Mouse (Mus musculus) urinary bladder, postnatal 4 days (tissue): ENCODE data around the gene Bckdhb.
"Not testable (repeated sequence)": the region's sequence is repeated elsewhere in the genome, so short reads cannot be mapped to it uniquely, and the experiment has no call there.

Experiments used
- DNase-seq, 2 experiments: peaks; one replicate each; pipeline ENCODE4 v3.0.0; 2021 to 2022; ENCODE audit warnings: low spot score in 2 of 2

The Bckdhb gene

DNA sequence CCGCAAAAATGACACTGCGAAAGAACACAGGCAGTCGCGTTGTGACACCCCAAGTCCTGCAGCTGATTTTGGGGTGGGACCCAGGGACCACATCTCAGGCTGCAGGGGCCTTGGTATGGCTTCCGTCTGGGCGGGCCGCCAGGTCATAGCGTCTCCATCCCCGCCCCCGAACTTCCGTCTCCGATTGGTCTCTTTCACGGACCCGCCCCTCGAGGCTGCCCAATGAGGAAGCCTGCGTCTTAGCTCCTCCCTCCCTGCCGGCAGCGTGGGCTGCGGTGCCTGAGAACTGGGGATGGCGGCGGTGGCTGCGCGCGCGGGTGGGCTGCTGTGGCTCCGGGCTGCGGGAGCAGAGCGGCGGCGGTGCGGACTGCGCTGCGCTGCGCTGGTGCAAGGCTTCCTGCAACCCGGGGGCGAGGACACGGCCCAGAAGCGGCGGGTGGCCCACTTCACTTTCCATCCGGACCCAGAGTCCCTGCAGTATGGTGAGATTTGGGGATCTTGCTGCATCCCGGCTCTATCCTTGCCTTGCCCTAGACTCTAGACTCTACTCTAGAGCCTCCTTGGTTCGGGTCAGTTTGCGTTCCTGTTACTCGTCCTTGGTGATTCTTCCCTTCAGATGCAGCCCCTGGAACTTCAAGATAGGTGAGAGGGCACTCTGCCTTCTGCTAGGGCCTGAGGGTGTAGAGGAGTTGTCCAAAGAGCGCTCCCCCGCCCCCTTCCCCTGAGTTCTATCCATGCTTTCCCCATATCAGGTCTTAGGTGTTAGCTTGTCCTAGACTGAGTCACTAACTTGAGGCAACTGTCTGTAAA lies at the start of gene Bckdhb:
TSS of gene Bckdhb (plus strand) at position 268 of the 810 bp plus-strand sequence.
- peak; percentile 93 to 97 for DNase-seq

DNA sequence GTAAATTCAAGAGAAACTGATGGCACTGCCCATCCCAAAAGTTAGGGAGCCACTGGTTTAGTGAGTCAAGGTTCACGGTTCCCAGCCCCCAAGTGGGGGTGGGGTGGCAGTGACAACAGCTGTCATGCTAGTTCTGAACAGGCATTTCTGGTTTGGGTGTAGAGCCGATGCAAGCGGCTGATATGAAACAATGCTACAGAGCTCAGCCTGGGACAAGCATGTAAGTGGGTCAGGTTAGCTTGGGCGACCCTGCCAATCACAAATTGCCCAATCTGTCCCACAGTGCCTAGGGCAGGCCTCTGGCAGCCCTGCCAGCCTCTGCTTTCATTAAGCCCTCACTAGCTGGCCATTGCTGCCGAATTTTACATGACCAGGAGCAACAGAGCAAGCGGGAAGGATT lies 42.8 kb upstream of the Bckdhb start:
- DNase-seq = peak; percentile 52 to 62

DNA sequence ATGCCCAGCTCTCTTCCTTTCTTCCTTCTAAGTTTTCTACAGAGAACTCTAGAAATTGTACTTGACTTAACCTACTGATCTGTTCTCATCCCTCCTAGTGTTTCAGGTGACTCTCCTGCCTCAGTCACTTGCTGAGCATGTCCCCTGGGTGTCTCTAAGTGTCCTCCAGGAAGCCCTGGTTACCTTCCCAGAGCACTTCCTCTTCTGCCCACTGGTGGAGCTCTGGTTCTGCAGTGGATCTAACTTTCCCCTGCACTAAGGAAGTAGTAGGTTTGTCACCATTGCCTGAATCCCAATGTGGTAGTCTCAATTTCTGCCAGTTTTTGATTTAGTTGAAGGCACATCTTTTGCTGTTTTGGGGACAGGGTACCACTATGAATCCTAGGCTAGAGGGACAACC lies 38.8 kb upstream of the Bckdhb start:
- DNase-seq = no peak

DNA sequence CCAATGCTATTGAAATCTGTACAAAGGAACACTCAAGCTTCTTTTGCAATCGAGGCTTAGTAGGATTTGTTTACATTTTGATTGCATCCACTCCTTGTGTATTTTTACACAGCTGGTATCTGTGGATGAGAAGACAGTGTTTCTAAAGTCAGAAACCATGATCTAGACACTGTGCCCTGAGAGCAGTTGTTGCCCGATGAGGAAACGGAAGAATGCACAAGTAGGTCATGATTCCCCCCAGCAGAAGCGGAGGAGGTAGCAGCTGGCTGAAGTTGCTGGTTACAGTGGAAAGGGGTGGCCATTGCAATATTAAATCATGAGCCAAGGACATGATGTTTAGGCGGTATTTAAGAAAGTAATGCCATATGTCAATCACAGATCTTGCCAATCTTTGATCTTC lies 36.7 kb upstream of the Bckdhb start:
- no peak for DNase-seq

DNA sequence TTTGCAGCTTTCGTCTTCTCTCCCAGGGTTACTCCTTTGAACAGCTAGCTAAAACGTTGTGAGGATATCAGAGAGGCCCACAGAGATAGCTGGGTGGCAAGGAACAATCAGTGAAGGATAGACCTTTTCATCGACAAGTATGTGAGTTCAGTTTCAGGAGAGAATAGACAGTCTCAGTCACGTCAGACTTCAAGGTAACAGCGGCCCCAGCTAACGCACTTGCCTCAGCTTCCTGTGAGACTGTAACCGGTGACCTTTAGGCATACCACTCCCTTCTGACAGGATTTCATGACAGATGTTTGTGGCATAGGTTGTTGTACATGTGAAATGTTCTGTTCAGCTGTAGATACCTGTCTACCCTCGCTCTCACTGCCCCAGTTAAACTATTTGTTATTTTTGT lies 31.9 kb upstream of the Bckdhb start:
- DNase-seq = no peak

DNA sequence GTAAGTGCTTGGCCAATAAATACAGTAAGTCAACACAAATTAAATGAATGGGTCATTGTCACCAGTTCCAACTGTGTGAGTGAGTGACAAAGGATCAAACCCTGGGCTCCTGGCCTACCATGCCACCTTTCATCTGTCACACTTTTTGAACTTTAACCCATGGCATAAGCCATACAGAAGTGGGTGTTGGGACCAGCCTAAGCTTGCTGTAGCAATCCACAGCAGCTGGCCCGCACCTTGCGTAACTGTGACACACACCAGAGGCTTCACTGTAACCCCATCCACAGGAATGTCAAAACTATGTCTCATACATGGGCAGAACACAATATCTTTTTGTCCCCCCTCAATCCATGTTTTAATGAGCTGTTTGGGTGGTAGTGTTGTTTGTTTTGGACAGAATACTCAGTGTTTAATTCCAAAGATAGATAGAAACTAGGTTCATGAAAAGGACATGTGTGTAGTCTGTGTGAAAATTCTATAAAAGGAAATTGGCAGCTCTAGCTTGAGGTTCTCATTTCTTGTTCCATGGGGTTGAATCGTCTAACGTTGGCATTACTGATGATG lies 31.1 kb upstream of the Bckdhb start:
- no peak for DNase-seq

DNA sequence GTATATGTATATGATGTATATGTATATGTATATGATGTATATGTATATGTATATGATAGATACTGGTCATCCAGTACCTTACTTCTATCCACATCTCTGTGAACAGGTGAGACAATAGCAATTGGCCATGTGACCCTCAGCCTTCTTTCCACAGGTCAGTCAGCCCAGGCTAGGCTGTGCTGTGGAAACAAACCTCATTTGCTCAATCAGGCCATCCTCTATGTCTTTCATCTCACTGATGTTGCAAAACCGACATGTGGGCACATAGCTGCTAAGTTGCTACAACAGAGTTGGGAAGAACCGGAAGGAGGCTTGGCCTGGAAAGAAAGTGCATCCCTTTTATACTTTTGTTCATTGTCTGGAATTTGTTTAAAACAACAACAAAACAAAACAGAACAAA lies 22.9 kb upstream of the Bckdhb start:
- no peak for DNase-seq

DNA sequence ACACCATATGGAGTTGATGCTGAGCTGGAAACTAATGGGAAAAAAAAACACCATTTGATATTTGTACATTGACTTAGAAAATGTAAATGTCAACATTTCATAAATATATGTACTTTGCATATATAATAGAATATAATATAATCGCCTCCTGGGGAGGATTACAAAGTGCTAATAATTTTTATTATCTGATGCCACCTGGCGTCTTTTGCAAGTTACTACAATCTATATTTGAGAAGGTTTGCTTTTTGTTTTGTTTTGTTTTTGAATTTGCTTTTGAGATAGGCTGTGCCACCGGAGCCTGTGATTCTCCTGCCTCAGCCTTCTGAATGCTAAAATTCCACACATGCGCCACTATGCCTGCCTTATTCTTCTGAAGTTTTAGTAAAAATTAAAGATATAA lies 19.1 kb upstream of the Bckdhb start:
- no peak for DNase-seq

DNA sequence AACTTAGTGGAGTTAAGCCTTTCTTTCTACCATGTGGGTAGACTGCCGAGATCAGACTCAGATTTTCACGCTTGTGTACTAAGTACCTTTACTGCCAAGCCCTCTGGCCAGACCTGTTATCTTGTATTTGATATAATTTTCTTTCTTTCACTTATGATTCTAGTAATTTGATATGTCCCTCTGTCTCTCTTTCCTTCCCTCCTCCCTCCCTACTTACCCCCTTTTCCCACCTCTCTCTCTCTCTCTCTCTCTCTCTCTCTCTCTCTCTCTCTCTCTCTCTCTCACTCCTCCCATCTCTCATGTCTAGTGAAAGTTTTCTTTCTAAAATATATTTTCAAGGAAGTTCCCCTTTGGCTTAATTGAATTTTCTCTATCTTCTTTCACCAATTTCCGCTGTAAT lies 17.9 kb upstream of the Bckdhb start:
- DNase-seq = no peak

DNA sequence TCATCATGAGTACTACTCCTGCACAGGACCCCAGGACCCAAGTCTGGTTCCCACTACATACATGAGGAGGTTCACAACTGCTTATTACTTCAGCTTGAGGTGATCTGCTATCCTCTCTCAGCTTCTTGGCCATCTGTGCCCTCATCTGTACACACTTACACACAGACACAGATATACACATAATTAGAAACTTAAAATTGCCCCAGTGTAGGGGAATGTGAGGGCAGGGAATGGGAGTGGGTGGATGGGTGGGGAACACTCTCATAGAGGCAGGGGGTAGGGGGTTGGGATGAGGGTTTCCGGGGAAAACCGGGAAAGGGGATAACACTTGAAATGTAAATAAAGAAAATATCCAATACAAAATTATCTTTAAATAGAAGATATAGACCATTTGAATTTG lies 15.1 kb upstream of the Bckdhb start:
- no peak for DNase-seq

DNA sequence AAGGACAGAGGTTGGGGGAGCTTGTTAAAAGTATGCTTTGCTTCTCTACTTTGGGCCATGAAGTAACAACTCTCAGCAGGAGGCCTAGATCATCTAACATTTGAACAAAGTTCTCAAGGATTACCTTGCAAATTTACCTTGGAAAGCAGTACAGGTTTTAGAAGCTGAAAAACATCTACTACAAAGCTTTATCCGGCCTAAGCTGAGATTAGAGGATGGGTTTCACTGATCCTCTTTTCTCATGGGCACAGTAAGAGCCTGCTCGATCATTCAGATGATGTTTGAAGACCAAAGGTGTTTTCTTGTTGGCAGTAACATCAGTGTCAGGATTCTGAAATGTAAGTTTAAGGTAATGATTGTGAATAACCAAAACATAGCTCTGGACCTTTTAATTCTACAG lies 14.0 kb upstream of the Bckdhb start:
- DNase-seq = no peak

DNA sequence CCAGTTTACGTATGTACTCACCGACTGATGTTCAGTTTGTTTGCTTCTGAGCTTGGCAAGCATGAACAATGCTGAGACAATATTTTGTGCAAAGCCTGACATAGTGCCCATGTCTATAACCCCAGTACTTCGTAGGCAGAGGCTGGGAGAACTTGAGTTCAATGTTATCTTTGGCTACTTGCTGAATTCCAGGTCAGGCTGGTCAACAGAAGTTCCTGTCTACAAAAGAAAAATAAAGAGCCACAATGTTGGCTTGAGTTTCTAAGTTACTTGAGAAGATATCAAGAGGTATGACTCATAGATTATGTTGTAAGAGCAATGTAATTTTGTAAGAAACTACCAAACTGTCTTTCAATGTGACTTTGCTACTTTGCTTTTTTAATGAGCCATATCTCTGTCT lies 2.9 kb upstream of the Bckdhb start:
- no peak for DNase-seq

DNA sequence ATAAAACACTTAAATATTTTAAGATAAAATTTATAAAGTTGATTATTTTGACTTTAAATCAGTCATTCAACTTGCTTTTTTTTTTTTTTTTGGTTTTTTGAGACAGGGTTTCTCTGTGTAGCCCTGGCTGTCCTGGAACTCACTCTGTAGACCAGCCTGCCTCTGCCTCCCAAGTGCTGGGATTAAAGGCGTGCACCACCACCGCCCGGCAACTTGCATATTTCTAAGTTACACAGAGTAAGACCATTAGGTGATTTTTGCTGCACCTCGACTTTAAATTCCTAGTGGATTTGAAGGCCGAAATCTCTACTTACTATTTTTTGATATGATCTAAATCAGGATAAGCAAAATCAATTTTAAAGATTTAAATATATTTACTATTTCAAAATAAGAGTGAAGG lies 589 bp upstream of the Bckdhb start:
- DNase-seq = no peak

DNA sequence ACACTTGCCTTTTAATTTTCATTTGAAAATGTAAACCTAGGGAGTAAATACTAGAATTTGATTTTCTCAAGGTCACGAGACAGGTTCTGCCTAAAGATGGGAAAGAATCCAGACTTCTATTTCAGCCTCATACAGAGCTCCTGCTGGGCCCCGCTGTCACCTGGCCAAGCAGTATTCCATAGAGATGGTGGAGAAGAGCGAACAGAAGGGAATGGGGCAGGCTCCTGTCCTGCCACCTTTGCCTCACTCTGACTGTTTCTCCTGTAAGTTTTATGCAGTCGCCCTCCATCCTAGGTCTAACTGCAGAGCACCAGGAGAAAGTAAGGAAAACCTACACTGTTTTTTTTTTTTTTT lies 720 bp downstream of the Bckdhb start:
- DNase-seq = no peak

DNA sequence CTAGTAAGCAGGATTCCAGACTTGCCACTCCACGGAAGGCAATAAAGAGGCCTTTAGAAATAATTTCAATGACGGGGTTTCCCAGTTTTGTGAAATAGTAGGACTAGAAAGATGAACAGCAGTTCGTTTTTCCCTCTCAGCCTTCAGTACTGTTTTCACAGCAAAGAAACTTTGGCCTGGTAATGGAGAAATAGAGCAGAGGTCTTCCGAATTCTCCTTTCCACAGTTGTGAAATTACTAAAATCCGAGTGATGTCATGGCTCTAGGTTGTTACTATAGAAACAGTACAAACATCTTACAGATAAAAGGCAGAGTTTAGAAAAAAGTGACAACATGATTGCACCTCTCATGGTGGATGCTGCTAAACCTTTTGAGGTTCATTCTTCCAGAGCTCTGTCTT lies 1.4 kb downstream of the Bckdhb start:
- DNase-seq = no peak

DNA sequence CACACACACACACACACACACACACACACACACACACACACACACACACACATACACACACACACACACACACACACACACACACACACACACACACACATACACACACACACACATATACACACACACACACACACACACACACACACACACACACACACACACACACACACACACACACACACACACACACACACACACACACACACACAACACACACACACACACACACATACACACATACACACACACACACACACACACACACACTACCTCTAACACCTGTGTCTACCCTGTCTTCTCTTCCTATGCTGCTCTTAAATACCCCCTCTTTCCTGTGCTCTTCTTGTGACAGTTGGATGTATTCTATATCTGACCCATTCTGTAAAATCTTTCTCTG lies 14.6 kb downstream of the Bckdhb start:
- not testable (repeated sequence) for DNase-seq

DNA sequence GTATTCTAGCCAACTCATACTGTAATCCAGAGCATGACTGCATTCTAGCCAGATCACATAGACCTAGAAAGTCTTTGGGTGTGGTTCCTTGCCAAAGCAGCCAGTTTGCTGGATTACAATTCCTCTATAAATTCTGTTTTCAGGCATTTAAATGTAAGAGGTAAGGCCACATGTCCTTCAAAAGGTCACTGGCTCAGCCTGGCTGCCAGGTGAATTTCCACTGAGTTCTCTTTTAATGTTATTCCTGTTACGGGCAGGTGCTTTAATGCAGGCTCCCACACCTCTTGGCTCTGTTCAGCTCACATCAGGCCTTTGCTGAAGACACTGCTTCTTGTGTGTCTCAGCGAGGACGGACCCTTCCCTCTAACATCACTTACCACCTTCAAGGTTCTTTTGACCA lies 15.1 kb downstream of the Bckdhb start:
- DNase-seq = no peak

DNA sequence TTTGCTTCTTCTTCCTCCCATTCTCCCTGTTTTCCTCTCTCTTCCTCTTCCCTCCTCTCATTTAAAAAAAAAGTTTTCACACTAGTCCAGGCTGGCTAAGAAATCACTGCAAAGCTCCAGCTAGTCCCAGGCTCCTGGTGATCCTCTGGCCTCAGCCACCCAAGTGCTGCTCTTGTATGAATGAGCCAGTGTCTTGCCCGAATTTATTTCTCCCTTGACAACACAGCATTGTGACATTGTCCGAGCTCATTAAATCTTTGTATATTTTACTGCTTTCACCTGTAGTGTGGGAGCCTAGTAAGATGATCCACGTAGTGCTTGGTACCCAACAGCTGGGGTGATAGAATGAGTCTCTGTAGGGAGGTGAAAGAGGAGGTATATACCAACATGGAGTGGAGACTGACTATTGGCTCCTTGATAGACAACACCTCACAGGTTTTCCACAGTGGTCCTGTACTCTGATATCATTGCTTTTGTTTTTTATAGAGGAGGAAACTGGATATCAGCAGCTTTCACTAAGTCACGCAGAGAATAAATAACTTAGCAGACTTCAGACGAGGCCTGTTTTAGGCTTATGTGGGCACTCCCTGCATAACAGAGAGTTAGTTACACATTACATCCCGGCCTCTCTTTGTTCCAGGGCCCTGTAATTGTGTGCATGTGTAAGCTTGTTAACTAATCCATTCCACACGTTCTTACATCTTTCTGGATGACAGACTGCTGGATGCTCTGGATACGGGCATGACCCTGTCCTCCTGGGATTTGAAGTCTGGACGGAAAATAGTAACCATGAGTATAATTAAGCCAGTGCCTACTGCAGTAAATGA lies 15.8 kb downstream of the Bckdhb start:
- no peak for DNase-seq

DNA sequence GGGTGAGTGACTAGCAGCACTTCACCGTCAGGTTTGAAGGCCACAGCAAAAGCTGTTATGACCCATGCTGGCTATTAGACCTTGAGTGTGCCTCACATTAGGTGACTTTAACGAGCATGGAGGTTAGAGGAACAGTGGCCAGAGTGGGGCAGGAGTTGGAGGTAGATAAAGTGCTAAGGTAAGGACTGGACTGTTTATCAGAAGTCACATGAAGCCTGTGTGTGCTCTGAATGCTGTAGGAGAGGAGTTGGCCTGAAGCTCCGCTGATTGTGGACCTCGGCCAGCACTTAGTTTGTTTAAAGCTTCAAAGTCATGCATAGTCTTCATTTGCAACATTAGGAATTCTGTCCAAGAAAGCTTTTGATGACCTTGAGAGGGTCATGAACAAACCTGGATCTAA lies 26.4 kb downstream of the Bckdhb start:
- peak in 1 of 2 experiments; percentile 9 for DNase-seq

DNA sequence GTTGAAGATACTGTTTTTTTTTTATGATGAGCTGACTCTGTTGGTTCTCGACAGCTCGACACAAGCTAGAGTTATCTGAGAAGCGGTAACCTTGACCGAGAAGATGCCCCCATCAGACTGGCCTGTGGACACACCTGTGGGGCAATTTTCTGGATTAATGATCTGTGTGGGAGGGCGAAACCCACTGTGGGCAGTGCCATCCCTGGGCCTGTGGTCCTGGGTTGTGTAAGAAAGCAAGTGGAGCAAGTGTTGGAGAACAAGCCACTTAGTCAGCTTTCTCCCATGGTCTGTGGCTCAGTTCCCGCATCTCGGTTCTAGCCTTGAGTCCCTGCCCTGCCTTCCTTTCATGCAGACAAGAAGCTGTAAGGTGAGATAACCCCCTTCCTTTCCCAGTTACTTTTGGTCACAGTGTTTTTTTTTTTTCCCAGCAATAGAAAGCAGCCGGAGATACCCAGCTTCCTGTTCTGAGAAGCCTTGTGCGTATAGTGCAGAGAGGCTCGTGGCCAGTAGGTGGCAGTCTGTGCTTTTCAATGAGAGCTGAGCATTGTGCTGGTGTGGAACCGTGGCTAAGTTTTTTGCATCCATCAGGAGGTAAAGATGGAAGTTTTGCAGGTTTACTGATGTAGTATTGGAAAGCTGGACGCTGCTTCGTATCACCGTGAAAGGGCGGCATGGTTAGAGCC lies 31.8 kb downstream of the Bckdhb start:
- peak; percentile 58 to 78 for DNase-seq

DNA sequence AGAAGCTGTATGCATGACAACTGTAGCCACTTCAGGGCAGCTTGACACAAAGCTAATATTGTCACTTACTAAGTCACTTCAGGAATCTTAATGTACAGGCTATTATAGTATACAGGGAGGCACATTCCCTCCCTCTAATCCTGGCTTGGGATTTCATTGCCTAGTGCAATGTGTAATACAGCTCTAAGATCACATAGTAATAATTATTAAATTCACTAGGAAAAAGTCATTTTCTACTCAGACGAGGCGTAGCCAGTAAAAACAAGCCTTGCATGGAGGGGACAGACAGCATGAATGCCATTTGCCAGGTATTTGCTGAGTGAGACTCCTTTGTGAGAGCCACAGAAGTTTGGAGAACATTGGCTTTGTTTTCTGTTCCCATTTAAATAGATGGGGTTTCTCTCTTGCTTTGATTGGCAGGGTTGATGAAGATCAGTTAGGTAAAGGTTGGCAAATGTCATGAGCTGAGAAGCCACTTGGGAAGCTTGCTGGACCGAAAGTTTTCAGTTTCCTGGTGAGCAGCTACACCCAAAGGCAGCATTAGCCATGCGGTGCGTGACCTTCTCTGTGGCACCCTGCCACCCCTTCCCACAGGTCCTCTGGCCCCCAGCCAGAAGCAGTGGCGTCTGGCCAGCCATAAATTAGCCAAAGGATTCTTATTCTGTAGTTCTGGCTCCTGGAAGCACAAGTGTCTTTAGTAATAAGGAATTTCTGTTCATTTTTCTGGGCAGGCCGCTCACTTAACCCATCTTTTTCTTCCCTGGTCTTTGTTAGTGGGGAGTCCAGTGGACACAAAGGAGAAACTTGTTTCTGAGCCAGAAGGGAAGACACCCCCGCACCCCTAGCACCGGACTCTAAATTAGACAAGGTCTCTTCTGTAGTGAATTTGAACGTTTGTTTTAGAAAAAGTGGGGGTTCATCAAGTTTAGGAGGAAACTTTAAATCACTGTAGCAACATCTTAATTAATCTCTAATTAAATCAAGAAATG lies 37.4 kb downstream of the Bckdhb start:
- DNase-seq = peak; percentile 49 to 80
